Mouse (Mus musculus) kidney, postnatal 14 days (tissue): ENCODE data around the gene Anxa5.

ENCODE experiments used
- DNase-seq: peaks from one replicate; pipeline ENCODE4 v3.0.0; 2022; ENCODE audit warnings: mixed read lengths

Anxa5 gene

DNA sequence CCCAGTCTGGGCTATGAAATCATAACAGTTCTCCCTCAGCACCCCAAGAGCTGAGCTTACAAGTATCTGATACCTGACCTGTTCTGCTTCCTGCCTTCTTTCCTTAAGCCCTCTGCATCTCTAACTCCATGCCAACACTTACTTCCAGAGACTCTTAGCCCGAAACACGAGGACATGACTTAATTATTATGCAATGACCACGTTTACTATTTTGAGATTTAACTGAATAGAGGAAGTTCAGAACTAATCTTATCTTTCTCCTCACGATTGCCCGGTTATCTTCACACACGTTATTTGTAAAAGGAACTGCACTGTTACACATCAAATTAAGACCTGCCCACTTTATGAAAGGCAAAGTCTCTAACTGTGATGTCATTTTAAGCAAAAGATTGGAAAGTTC lies 28.8 kb downstream of the Anxa5 start:
- no peak for DNase-seq

- no peak for DNase-seq
Observed at GRCm38 (mm10) chr3:36446506-36446905, 29.2 kb downstream of the Anxa5 start.

DNA sequence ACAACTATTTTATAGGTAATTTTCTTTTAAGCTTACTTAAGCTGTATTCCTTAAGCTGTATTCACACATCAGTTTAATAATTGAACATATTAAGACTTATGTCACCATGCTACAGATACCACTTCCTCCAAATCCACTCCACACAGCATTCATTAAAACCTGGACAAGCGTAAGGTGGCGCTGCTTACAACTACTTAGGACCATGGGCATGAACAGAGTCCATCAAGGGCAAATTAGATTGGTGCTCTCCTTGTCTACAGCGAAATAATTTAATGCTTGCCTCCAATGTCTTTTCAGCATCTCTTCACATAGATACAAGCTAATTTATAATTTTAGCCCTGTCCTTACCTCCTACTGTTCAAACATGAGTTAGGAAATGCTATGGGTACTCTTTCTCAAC lies 29.7 kb downstream of the Anxa5 start:
- no peak for DNase-seq

- DNase-seq = peak; percentile 53
Observed at GRCm38 (mm10) chr3:36442426-36442825, 33.3 kb downstream of the Anxa5 start.

- DNase-seq = no peak
Observed at GRCm38 (mm10) chr3:36440280-36440679, 35.4 kb downstream of the Anxa5 start.

- DNase-seq = no peak
Observed at GRCm38 (mm10) chr3:36430360-36430759, 45.3 kb downstream of the Anxa5 start.

GRCm38 (mm10) chr3:36427386-36427785 lies 48.3 kb downstream of the Anxa5 start:
- no peak for DNase-seq

GRCm38 (mm10) chr3:36409456-36409855 lies 66.2 kb downstream of the Anxa5 start:
- DNase-seq = no peak

- DNase-seq = no peak
Observed at GRCm38 (mm10) chr3:36406967-36407366, 68.7 kb downstream of the Anxa5 start.

DNA sequence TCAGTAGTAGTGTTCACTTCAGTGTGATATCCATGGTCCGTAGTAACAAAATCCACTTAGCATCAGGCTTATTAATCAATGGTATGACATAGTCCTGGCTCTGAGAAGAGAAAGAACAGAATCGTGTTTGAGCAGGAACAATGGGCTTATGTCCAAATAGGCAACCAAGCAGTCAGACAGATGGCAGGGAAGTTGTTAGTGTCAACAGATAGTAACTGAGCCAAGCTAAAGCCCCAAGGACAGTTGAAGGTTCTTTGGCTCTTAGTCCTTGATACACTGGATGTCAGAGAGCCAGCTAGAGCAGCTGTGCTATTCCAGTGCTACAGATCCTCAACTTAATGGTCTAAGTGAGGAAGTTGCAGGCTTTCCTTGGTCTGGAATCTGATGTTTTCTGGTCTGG lies 69.4 kb downstream of the Anxa5 start:
- DNase-seq = no peak

DNA sequence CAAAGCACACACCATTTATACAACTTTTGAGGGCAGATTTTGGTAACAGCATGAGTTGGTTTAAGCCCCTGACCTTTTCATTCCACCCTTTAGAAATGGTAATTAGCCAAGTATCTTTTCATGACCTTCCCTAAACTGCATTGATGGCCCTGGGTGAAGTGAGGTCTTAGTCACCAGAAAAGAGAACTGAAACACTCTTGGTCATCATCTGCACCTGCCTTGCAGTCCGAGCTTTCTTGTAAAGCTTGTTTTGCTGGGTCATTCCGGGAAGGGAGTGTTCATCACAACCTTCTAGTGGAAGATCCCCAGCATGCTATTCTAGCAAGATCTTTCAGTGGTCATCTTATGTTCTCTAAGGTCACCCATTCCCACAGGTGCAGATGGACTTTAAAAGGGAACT lies 73.8 kb downstream of the Anxa5 start:
- DNase-seq = no peak

- no peak for DNase-seq
Observed at GRCm38 (mm10) chr3:36400657-36401056, 75.0 kb downstream of the Anxa5 start.
